Mouse (Mus musculus) stomach, embryonic 16.5 days (tissue): ENCODE measurements around the gene Cfap57. TPM values are rescaled to one million over a fixed set of nuclear protein-coding genes. Genes with fewer than 3 reads are reported as not detected.

ENCODE experiments used
- ATAC-seq: fragments of 200-750 bp; cut with Nextera tagmentation; 2 replicates; pipeline ENCODE4 v1.8.0; 2017; ENCODE audit warnings: moderate number of reproducible peaks, moderate TSS enrichment; ENCODE audit not compliant: insufficient read depth, low FRiP score
- H3K27ac ChIP-seq: fragments of 300-500 bp; sonication (generic); 2 replicates; pipeline ENCODE4 v1.5.1; 2014; ENCODE audit warnings: low read length
- H3K27me3 ChIP-seq: fragments of 300-500 bp; sonication (generic); 2 replicates; pipeline ENCODE4 v1.6.1; 2014; ENCODE audit warnings: low read length, control low read depth, mixed read lengths; ENCODE audit not compliant: control insufficient read depth, insufficient read depth
- H3K36me3 ChIP-seq: fragments of 300-500 bp; sonication (generic); 2 replicates; pipeline ENCODE4 v1.6.1; 2014; ENCODE audit warnings: low read length; ENCODE audit not compliant: control insufficient read depth, insufficient read depth
- H3K4me1 ChIP-seq: fragments of 300-500 bp; sonication (generic); 2 replicates; pipeline ENCODE4 v1.6.1; 2014; ENCODE audit warnings: low read length, control low read depth, mixed read lengths; ENCODE audit not compliant: control insufficient read depth, insufficient read depth
- H3K4me2 ChIP-seq: fragments of 300-500 bp; sonication (generic); 2 replicates; pipeline ENCODE4 v1.6.1; 2014; ENCODE audit warnings: low read depth, low read length, mixed read lengths
- H3K4me3 ChIP-seq: fragments of 300-500 bp; sonication (generic); replicated peaks from 2 replicates; pipeline ENCODE4 v1.5.1; 2014; ENCODE audit warnings: mild to moderate bottlenecking, low read length
- H3K9ac ChIP-seq: fragments of 300-500 bp; sonication (generic); 2 replicates; pipeline ENCODE4 v1.6.1; 2014; ENCODE audit warnings: low read length
- H3K9me3 ChIP-seq: fragments of 300-500 bp; sonication (generic); replicated peaks from 2 replicates; pipeline ENCODE4 v1.6.1; 2016; ENCODE audit warnings: low read length, control low read depth; ENCODE audit not compliant: control insufficient read depth
- WGBS: fragments of 180-500 bp; shearing (Covaris S2); extraction: QIAGEN DNeasy Blood & Tissue Kit; methylation state at CpG from one replicate; pipeline ENCODE4 v1.1.7; 2014; 5-methylcytosine and 5-hydroxymethylcytosine counted together
- polyA plus RNA-seq: library from polyadenylated mRNA; unstranded; fragments of >200 nt; fragmentation: Nextera tagmentation; extraction: Ambion mirVana; gene quantifications from 2 replicates; pipeline ENCODE4 v1.2.1, GENCODE M21; 2015

The Cfap57 gene
- polyA plus RNA-seq, 1 experiment from 2014 or later = 0.25 TPM

GRCm38 (mm10) chr4:118532663-118533062 is 87.9 kb downstream of the Cfap57 start:
- H3K4me3 ChIP-seq = no peak overlapping the region
- H3K4me1 ChIP-seq = no peaks in the 10 kb centered on the region
- no peak for ATAC-seq
- no peaks in the 10 kb centered on the region for H3K36me3 ChIP-seq
- H3K9me3 ChIP-seq = no peaks in the 10 kb centered on the region
- H3K4me2 ChIP-seq = no peak overlapping the region
- H3K27me3 ChIP-seq = no peaks in the 10 kb centered on the region
- no peak overlapping the region for H3K9ac ChIP-seq
- H3K27ac ChIP-seq = no peak overlapping the region
- 66% methylated on average over 5 of the region's 5 CpGs for WGBS

GRCm38 (mm10) chr4:118527720-118528119 is 92.9 kb downstream of the Cfap57 start:
- no peaks in the 10 kb centered on the region for H3K27me3 ChIP-seq
- peak overlapping the region; percentile 66 for H3K9ac ChIP-seq
- H3K27ac ChIP-seq = peak overlapping the region; percentile 76; the same call in 1 of the 2 replicates
- H3K4me1 ChIP-seq = no peaks in the 10 kb centered on the region
- no peaks in the 10 kb centered on the region for H3K9me3 ChIP-seq
- no peak for ATAC-seq
- H3K4me2 ChIP-seq = peak overlapping the region; percentile 55
- H3K36me3 ChIP-seq = no peaks in the 10 kb centered on the region
- WGBS = 71% methylated on average over 6 of the region's 6 CpGs
- peak overlapping the region; percentile 46 for H3K4me3 ChIP-seq

DNA sequence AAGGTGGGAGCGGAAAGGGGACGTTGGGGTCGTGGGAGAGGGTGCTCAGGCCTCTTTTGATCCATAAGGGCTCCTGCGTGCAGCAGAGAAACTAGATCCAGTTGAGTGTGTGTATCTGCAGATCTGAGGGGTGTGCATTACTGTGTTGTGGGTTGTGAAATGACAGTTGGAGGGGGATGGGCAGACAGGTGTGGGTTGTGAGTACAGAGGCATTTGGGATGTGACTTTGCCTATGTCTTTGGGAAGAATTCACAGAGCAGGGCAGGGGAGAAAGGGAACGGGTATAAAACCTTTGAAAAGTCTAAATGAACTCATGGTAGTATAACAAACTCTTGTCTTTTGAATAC is 93.3 kb downstream of the Cfap57 start:
- H3K9me3 ChIP-seq = no peaks in the 10 kb centered on the region
- peak; percentile 14; the same call in 1 of the 2 replicates for ATAC-seq

GRCm38 (mm10) chr4:118526408-118527334 is 93.9 kb downstream of the Cfap57 start, which contains the start of gene 2610528J11Rik:
Gene 2610528J11Rik (plus strand): TSS chr4:118526999.
- Histone ChIP-seq H3K36me3 (no peaks in the 10 kb centered on the region), H3K4me2 (peak within 1 kb of the TSS; percentile 55), H3K27ac (peak within 1 kb of the TSS; percentile 76), H3K9ac (peak within 1 kb of the TSS; percentile 66), H3K9me3 (no peaks in the 10 kb centered on the region), H3K27me3 (no peaks in the 10 kb centered on the region), H3K4me1 (no peaks in the 10 kb centered on the region), H3K4me3 (peak within 1 kb of the TSS; percentile 46)
- WGBS = 29% methylated on average over 17 of the region's 17 CpGs
- peak; percentile 90 for ATAC-seq

More for the DNA sequence above, 93.3 kb downstream of the Cfap57 start:
- Histone ChIP-seq H3K4me3 (peak overlapping the region; percentile 46), H3K27ac (peak overlapping the region; percentile 76), H3K4me1 (no peaks in the 10 kb centered on the region), H3K4me2 (peak overlapping the region; percentile 55), H3K27me3 (no peaks in the 10 kb centered on the region), H3K36me3 (no peaks in the 10 kb centered on the region), H3K9ac (peak overlapping the region; percentile 66)
- WGBS = 34% methylated on average over 5 of the region's 5 CpGs

GRCm38 (mm10) chr4:118525779-118526178 is 94.8 kb downstream of the Cfap57 start:
- WGBS = 57% methylated on average over 3 of the region's 3 CpGs
- no peak overlapping the region for H3K9ac ChIP-seq
- H3K4me1 ChIP-seq = no peaks in the 10 kb centered on the region
- H3K4me3 ChIP-seq = no peak overlapping the region
- no peak overlapping the region for H3K4me2 ChIP-seq
- H3K36me3 ChIP-seq = no peaks in the 10 kb centered on the region
- H3K27ac ChIP-seq = no peak overlapping the region
- no peak for ATAC-seq
- H3K9me3 ChIP-seq = no peaks in the 10 kb centered on the region
- no peaks in the 10 kb centered on the region for H3K27me3 ChIP-seq

DNA sequence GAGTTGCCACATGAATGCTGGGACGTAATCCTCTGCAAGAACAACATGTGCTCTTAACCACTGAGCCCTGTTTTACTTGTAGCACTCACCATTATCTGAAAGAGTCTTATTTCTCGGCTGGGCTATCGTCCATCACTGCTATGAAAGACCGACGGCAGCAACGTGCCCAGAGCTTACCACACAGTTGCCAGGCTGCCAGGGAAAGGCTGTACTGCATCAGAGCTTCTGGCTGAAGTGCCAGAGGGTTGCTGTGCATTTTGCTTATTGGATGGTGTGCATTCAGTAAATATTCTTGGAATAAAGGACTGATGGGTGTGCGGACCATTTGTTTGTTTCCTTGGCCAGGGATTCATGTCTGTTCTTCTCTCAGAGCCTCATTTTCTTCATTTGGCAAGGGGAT is 96.6 kb downstream of the Cfap57 start:
- H3K4me3 ChIP-seq = no peak overlapping the region
- H3K27ac ChIP-seq = no peak overlapping the region
- H3K4me1 ChIP-seq = no peaks in the 10 kb centered on the region
- ATAC-seq = no peak
- no peaks in the 10 kb centered on the region for H3K9me3 ChIP-seq
- no peak overlapping the region for H3K9ac ChIP-seq
- no peaks in the 10 kb centered on the region for H3K36me3 ChIP-seq
- H3K4me2 ChIP-seq = no peak overlapping the region
- H3K27me3 ChIP-seq = no peaks in the 10 kb centered on the region
- WGBS = 61% methylated on average over 7 of the region's 7 CpGs

DNA sequence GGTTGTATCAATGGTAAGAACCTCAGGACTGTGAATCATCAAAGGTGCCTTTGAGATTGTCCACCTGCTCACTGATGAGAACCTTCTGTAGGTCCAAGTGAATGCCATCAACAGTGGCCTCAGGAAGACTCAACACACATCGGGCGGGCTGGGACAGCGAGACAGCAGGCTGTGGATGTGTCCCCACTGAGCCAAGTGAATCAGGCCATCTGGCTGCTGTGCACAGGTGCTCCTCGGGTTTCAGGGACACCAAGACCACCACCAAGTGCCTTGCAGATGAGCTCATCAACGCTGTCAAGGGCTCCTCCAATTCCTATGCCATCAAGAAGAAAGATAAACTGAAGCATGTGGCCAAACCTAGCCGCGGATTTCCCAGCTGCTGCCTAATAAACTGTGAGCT is 98.3 kb downstream of the Cfap57 start:
- Histone ChIP-seq H3K9me3 (no peaks in the 10 kb centered on the region), H3K36me3 (no peaks in the 10 kb centered on the region), H3K4me2 (no peak overlapping the region), H3K4me1 (0 out of 2 replicates have a peak, but pooled peaks cover 5% of the 10 kb centered on the region), H3K4me3 (no peak overlapping the region), H3K27me3 (no peaks in the 10 kb centered on the region), H3K9ac (no peak overlapping the region), H3K27ac (no peak overlapping the region)
- WGBS = 78% methylated on average over 7 of the region's 7 CpGs
- no peak for ATAC-seq

DNA sequence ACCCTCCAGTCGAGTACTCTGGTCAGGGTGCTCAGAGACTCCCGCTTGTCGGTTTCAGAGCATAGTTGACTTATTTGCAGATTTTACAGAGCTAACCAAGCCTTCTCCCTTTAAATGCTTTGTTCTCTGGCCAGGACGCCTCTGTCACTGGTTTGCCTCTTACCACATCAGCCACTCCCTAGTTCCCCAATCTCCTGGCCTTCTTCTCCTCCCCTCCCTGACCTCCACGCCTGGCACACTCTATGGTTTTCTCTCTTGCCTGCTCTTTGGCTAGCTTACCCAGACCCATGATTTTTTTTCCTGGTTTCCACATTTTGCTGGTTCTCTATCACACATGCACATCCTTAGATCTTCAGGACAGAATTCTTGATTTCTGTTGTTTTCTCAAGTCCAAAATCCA is 102.4 kb downstream of the Cfap57 start:
- H3K4me2 ChIP-seq = no peak overlapping the region
- no peaks in the 10 kb centered on the region for H3K36me3 ChIP-seq
- 0 out of 2 replicates have a peak, but pooled peaks cover 6% of the 10 kb centered on the region for H3K4me1 ChIP-seq
- ATAC-seq = no peak
- no peaks in the 10 kb centered on the region for H3K27me3 ChIP-seq
- 63% methylated on average over 5 of the region's 5 CpGs for WGBS
- 0 out of 2 replicates have a peak overlapping the region, but pooled peaks have one; percentile 28 for H3K9ac ChIP-seq
- H3K27ac ChIP-seq = peak overlapping the region; percentile 80
- H3K9me3 ChIP-seq = no peaks in the 10 kb centered on the region
- H3K4me3 ChIP-seq = no peak overlapping the region

GRCm38 (mm10) chr4:118517497-118518146 is 103.0 kb downstream of the Cfap57 start:
- peak overlapping the region; percentile 80 for H3K27ac ChIP-seq
- ATAC-seq = no peak; the same call in 1 of the 2 replicates
- H3K4me1 ChIP-seq = 0 out of 2 replicates have a peak, but pooled peaks cover 6% of the 10 kb centered on the region
- no peaks in the 10 kb centered on the region for H3K9me3 ChIP-seq
- 39% methylated on average over 16 of the region's 16 CpGs for WGBS
- no peak overlapping the region for H3K4me3 ChIP-seq
- peak overlapping the region; percentile 28; the same call in 1 of the 2 replicates for H3K9ac ChIP-seq
- no peaks in the 10 kb centered on the region for H3K36me3 ChIP-seq
- no peaks in the 10 kb centered on the region for H3K27me3 ChIP-seq
- peak overlapping the region; percentile 8; the same call in 1 of the 2 replicates for H3K4me2 ChIP-seq
